Mouse (Mus musculus) hindbrain, postnatal 0 days (tissue): ENCODE data around the gene Lyz1. TPM values are rescaled to one million over a fixed set of nuclear protein-coding genes. Genes with fewer than 3 reads are reported as not detected.
A peak's percentile ranks its signal among the peaks of the same experiment; 100 is the strongest.
"Not testable (repeated sequence)": the region's sequence is repeated elsewhere in the genome, so short reads cannot be mapped to it uniquely, and the experiment has no call there.

ENCODE experiments used
- ATAC-seq: fragments of 200-750 bp; cut with Nextera tagmentation; 2 replicates; pipeline ENCODE4 v1.8.0; 2017; ENCODE audit warnings: mild to moderate bottlenecking, moderate TSS enrichment, moderate library complexity
- DNase-seq: peaks from one replicate; pipeline ENCODE4 v3.0.0-alpha.2; 2015; ENCODE audit warnings: low spot score
- H3K27ac ChIP-seq: fragments of 300-500 bp; sonication (generic); 2 replicates; pipeline ENCODE4 v1.5.1; 2014; ENCODE audit warnings: mild to moderate bottlenecking
- H3K27me3 ChIP-seq: fragments of 300-500 bp; sonication (generic); 2 replicates; pipeline ENCODE4 v1.6.1; 2014; ENCODE audit warnings: low read length, mixed read lengths; ENCODE audit not compliant: insufficient read depth
- H3K36me3 ChIP-seq: fragments of 300-500 bp; sonication (generic); 2 replicates; pipeline ENCODE4 v1.6.1; 2014; ENCODE audit warnings: low read length, mixed read lengths; ENCODE audit not compliant: insufficient read depth
- H3K4me1 ChIP-seq: fragments of 300-500 bp; sonication (generic); 2 replicates; pipeline ENCODE4 v1.6.1; 2014; ENCODE audit warnings: antibody characterized with exemption, low read length, mixed read lengths; ENCODE audit not compliant: insufficient read depth
- H3K4me2 ChIP-seq: fragments of 300-500 bp; sonication (generic); 2 replicates; pipeline ENCODE4 v1.6.1; 2014; ENCODE audit warnings: low read depth, mild to moderate bottlenecking, low read length, moderate library complexity, mixed read lengths
- H3K4me3 ChIP-seq: fragments of 300-500 bp; sonication (generic); 2 replicates; pipeline ENCODE4 v1.5.1; 2014; ENCODE audit warnings: low read length
- H3K9ac ChIP-seq: fragments of 300-500 bp; sonication (generic); replicated peaks from 2 replicates; pipeline ENCODE4 v1.6.1; 2014; ENCODE audit warnings: mild to moderate bottlenecking, low read length, moderate library complexity, mixed read lengths
- H3K9me3 ChIP-seq: fragments of 300-500 bp; sonication (generic); 2 replicates; pipeline ENCODE4 v1.6.1; 2016; ENCODE audit warnings: low read length, mixed read lengths
- CTCF ChIP-seq: IDR thresholded peaks from 2 replicates; pipeline ENCODE4 v1.5.1; 2016; ENCODE audit warnings: antibody characterized with exemption, control low read depth, low read depth
- WGBS: fragments of 180-500 bp; shearing (Covaris S2); extraction: QIAGEN DNeasy Blood & Tissue Kit; methylation state at CpG from one replicate; pipeline ENCODE4 v1.1.7; 2014; 5-methylcytosine and 5-hydroxymethylcytosine counted together
- polyA plus RNA-seq: library from polyadenylated mRNA; unstranded; fragments of >200 nt; fragmentation: Nextera tagmentation; extraction: Ambion mirVana; gene quantifications from 2 replicates; pipeline ENCODE4 v1.2.1, GENCODE M21; 2015
- total RNA-seq: library from RNA; depleted of rRNA; stranded (reverse); fragments of >200 nt; gene quantifications from 2 replicates; pipeline ENCODE4 v1.2.3, GENCODE M21; 2014

Gene Lyz1
- total and polyA plus RNA-seq, 2 experiments from 2014 or later = 0.68 TPM; not detected in 1

DNA sequence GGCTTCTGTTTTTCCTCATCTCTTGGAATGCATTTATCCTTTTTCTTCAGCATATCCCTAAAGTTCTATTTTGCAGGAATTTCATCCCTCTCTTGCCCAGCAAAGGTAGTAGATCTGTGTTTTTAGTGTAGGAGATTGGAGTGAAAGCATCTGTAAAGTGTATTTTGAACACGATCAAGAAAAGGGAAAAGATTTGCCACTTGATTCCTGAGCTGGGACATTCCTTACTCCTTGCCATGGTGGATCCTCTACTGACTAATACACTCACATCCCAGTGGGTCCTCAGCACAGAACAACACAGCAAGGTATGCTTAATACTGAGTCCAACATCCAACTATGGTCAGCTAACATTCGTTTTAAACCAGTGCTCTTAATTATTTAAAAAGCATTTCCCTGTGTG is 10.1 kb downstream of the Lyz1 start:
- no peaks in the 10 kb centered on the region for H3K36me3 ChIP-seq
- DNase-seq (no peak), ATAC-seq (no peak)
- H3K4me3 ChIP-seq = no peak overlapping the region
- no peaks in the 10 kb centered on the region for H3K27me3 ChIP-seq
- H3K4me1 ChIP-seq = no peaks in the 10 kb centered on the region
- H3K4me2 ChIP-seq = no peak overlapping the region
- TF ChIP-seq CTCF = no peak
- WGBS = 88% methylated on average over 2 of the region's 2 CpGs
- H3K27ac ChIP-seq = no peak overlapping the region
- no peaks in the 10 kb centered on the region for H3K9me3 ChIP-seq
- H3K9ac ChIP-seq = no peak overlapping the region

DNA sequence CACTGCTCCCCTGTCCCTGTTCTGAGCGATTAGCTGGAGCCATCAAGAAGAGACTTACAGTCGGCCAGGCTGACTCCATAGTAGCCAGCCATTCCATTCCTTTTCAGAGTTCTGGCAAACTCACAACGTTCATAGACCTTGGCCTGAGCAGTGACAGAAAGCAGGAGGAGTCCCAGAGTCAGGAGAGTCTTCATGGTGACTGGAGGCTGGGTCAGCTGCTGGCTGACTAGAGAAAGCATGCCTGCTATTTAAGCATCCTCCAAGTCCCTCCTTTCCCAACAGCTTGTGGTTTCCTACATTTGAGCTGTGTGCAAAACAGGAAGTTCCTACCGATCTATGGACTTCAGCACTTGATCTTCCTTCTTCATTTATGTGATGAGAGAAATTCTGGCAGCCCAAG is 10.6 kb downstream of the Lyz1 start, which contains the start of gene Lyz2:
Gene Lyz2, minus strand, starts transcription at position 273 of the 400 bp plus-strand sequence.
- no peak within 1 kb of the TSS for H3K9ac ChIP-seq
- no peaks in the 10 kb centered on the region for H3K4me1 ChIP-seq
- TF ChIP-seq CTCF = no peak
- DNase-seq = no peak
- ATAC-seq = no peak
- no peaks in the 10 kb centered on the region for H3K36me3 ChIP-seq
- no peaks in the 10 kb centered on the region for H3K27me3 ChIP-seq
- WGBS = 67% methylated on average over 4 of the region's 4 CpGs
- H3K27ac ChIP-seq = no peak within 1 kb of the TSS
- H3K9me3 ChIP-seq = no peaks in the 10 kb centered on the region
- H3K4me3 ChIP-seq = no peak within 1 kb of the TSS
- no peak within 1 kb of the TSS for H3K4me2 ChIP-seq

DNA sequence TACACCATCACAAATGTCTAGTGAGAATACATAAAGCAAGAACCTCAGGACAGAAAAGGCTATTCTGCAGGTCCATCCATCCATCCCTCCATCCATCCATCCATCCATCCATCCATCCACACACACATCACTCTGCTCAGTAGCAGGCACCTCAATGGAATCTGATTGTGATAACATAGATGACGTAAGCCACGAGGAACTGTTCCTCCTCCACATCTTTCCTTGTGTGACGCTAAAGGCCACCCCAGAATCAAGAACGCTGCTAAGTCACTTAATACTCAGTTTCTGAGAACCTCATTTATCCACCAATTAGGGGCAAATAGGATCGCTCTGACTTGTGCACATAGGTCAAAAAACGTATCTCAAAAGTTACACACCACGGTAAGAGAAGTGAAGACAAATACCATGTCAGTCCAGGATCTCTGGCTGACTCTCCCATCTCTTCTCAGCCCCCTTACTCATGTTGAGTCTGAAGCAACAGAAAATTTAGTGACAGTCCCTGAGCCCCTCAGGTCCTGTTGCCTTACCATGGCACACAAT is 11.2 kb downstream of the Lyz1 start:
- TF ChIP-seq CTCF = no peak
- ATAC-seq (no peak), DNase-seq (no peak)
- Histone ChIP-seq H3K4me1 (no peaks in the 10 kb centered on the region), H3K4me2 (no peak overlapping the region), H3K9ac (no peak overlapping the region), H3K27ac (no peak overlapping the region), H3K36me3 (no peaks in the 10 kb centered on the region), H3K4me3 (no peak overlapping the region), H3K9me3 (no peaks in the 10 kb centered on the region), H3K27me3 (no peaks in the 10 kb centered on the region)
- WGBS = 90% methylated on average over 7 of the region's 7 CpGs

DNA sequence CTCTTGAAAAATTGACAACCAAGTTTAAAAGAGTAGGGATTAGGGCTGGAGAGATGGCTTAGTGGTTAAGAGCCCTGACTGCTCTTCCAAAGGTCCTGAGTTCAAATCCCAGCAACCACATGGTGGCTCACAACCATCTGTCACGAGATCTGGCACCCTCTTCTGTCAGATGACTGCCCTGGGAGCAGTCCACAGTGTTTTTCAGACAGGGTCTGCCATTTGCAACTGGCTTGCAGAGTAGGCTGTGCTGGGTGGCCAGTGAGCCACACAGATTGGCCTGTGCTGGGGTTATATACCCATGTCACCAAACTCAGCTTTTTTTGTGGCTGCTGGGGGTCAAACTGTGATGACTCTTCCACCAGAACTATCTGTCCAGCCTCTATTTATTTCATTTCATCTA is 12.7 kb downstream of the Lyz1 start:
- Histone ChIP-seq H3K4me1 (no peaks in the 10 kb centered on the region), H3K27me3 (no peaks in the 10 kb centered on the region), H3K36me3 (no peaks in the 10 kb centered on the region), H3K9me3 (no peaks in the 10 kb centered on the region), H3K4me2 (no peak overlapping the region), H3K4me3 (no peak overlapping the region), H3K27ac (no peak overlapping the region), H3K9ac (no peak overlapping the region)
- DNase-seq = no peak
- no peak for TF ChIP-seq CTCF
- ATAC-seq = no peak
- WGBS = 46% methylated on average over 1 of the region's 1 CpGs

DNA sequence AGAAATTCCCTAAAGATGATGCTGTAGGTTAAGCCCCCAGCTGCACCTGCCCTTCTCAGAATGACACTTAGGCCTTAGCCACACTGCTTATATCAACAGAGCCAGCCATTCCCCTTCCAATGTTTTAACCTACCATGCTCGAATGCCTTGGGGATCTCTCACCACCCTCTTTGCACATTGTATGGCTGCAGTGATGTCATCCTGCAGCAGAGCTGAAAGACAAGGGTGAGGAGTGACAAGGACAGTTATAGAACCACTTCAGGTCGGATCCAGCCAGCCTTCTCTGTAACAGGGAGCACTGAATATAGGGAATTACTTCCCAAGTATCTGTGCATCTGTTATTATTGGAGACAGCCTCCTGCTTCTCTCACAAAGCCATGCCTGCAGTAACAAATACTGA is 14.2 kb downstream of the Lyz1 start:
- H3K36me3 ChIP-seq, H3K9ac ChIP-seq, H3K4me3 ChIP-seq, H3K4me2 ChIP-seq, H3K27ac ChIP-seq, H3K4me1 ChIP-seq, H3K9me3 ChIP-seq, DNase-seq, H3K27me3 ChIP-seq: not testable (repeated sequence)
- ATAC-seq = peak; percentile 62; the same call in 1 of the 2 replicates
- 67% methylated on average over 2 of the region's 2 CpGs for WGBS

DNA sequence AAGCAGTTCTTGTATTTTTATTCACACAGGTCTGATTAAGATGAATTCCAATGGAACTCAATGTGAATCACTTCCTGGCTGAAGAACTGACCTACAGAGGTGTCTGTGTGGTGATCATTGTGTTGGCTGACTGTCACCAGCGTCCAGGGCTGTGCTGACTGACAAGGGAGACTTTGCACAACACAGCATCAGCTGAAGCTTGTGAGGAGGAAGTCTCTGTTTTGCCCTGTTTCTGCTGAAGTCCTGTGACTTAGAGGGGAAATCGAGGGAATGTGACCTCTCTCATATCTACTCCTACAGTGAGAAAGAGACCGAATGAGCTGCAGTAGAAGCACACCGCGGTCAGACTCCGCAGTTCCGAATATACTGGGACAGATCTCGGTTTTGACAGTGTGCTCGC is 14.9 kb downstream of the Lyz1 start:
- H3K4me1 ChIP-seq, H3K27ac ChIP-seq, H3K36me3 ChIP-seq, H3K4me3 ChIP-seq, H3K4me2 ChIP-seq, H3K9me3 ChIP-seq, ATAC-seq, H3K9ac ChIP-seq, H3K27me3 ChIP-seq: not testable (repeated sequence)
- DNase-seq = peak; percentile 5
- 78% methylated on average over 9 of the region's 9 CpGs for WGBS

DNA sequence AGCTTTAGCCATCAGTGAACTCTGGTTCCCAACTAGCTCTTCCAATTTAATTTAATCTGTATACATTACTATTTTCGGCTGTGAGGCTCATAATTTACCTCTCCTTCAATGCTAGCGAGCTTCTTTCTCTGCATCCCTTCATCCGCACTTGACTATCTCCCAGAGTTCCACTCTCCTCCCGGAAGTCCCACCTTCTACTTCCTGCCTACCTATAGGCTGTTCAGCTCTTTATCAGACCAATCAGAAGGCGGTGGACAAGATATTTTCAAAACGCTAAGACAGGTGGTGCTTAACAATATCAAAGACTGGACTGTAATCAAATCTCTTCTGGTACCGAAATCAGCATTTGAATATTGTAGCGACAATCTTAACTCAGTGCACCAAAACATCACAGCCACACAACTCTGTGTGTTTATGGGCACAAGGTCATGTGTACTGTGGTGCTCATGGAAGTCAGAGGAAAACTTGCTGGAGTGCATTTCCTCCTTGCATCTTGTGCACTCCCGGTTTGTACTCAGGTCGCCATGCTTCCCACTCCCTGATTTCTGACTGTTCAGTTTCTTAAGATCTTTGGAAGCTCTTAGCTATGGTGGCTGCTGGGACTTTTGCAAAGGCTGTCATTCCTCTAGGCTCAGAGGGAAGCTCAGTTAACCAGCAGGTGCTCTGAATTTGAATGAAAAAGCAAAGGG is 16.8 kb downstream of the Lyz1 start:
- ATAC-seq (no peak), DNase-seq (peak; percentile 5)
- Histone ChIP-seq H3K4me1 (no peaks in the 10 kb centered on the region), H3K27me3 (no peaks in the 10 kb centered on the region), H3K4me3 (no peak overlapping the region), H3K27ac (no peak overlapping the region), H3K9ac (no peak overlapping the region), H3K4me2 (no peak overlapping the region), H3K9me3 (no peaks in the 10 kb centered on the region), H3K36me3 (no peaks in the 10 kb centered on the region)
- WGBS = 82% methylated on average over 10 of the region's 10 CpGs
- no peak for TF ChIP-seq CTCF

DNA sequence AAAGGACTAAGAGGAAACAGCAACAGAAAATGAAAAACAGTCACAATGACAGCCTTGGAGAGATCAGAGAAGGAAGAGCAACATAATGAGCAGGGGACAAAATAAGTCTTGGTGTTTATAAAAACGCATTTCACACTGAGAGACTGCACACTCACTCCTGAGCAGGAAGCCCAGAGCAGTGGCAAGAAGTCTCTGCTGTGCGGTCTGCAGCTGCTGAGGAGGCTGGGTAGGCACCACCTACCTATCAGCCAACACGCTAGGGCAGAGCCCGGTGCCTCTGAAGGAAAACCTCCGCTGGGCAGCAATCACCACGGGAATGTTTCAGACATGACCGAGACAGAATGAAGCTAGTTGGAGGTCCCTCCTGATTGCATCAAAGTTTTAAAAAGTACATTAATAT is 18.0 kb downstream of the Lyz1 start:
- 94% methylated on average over 3 of the region's 7 CpGs for WGBS
- not testable (repeated sequence) for H3K9me3 ChIP-seq, ATAC-seq, H3K4me2 ChIP-seq, H3K4me3 ChIP-seq, H3K27me3 ChIP-seq, H3K4me1 ChIP-seq, H3K27ac ChIP-seq, H3K36me3 ChIP-seq, H3K9ac ChIP-seq, DNase-seq
